Mouse (Mus musculus): Measurements from ENCODE around the gene Dcaf15.

GRCm38 (mm10) chr8:84069750-84070149, 34.8 kb downstream of the Dcaf15 start:
- TF ChIP-seq POLR2A (IDR thresholded peaks at IDR 0.05; ENCODE audit: extremely low read depth, insufficient read depth, low read length) (no peak), CTCF (IDR thresholded peaks at IDR 0.05; ENCODE audit: extremely low read depth, insufficient read depth, low read length) (no peak)
